Mouse (Mus musculus): ENCODE measurements around the gene Zgpat.

Gene Zgpat

GRCm38 (mm10) chr2:181385885-181386284 lies 21.2 kb downstream of the Zgpat start:
- peak; percentile 80 for DNase-seq

DNA sequence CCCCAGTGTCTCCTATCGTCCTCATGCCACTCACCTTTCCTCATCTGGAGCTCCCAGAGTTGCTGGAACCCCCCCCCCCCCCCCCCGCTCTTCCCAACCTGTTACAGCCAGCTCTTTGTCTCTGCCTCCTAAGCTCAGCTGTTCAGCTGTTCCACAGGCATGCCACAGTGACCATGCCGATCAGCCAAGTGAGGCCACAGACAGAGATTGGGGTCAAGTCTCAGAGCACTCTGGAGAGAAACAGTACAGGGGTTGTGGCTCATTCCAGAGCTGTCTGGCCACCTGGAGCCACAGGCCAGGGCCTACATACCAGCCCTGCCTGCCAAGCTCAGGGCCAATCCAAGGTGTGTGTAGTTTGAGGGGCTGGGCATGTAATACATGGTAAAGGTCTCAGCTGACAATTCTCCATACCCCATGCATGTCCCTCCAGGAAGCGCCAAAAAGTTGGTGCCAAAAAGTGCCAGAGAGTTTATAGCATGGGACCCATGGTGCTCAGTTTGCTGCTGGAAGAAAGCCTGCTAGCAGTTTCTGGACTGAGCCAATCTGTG lies 22.0 kb downstream of the Zgpat start:
- DNase-seq = no peak

GRCm38 (mm10) chr2:181390136-181390870 lies 25.6 kb downstream of the Zgpat start:
- DNase-seq = peak; percentile 56

DNA sequence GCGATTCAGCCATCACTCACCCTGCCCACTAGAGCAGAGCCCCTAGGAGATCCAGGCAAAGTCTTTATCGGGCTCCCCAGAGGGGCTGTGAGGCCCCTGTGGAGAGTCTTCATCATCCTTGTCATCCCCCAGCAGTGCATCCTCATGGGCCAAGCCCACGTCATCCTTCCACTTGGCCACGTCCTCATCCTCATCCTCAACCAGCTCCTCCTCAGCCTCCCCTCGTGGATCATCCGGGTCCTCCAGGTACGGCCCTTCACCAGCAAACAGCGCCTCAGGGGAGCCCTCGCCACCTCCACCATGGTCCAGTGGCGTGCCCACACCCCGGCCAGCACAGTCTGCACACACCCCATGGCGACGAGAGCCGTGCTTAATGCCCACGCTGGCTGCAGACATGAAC lies 26.3 kb downstream of the Zgpat start:
- no peak for DNase-seq

- no peak for DNase-seq
These were observed 26.8 kb downstream of the Zgpat start for GRCm38 (mm10) chr2:181391541-181391940.

GRCm38 (mm10) chr2:181392600-181393213 lies 28.0 kb downstream of the Zgpat start:
- DNase-seq = peak; percentile 89

- DNase-seq = no peak
These were observed 29.4 kb downstream of the Zgpat start for GRCm38 (mm10) chr2:181394086-181394485.

- no peak for DNase-seq
These were observed 32.6 kb downstream of the Zgpat start for GRCm38 (mm10) chr2:181397207-181397761.

GRCm38 (mm10) chr2:181401497-181401896 lies 36.8 kb downstream of the Zgpat start:
- DNase-seq = no peak

DNA sequence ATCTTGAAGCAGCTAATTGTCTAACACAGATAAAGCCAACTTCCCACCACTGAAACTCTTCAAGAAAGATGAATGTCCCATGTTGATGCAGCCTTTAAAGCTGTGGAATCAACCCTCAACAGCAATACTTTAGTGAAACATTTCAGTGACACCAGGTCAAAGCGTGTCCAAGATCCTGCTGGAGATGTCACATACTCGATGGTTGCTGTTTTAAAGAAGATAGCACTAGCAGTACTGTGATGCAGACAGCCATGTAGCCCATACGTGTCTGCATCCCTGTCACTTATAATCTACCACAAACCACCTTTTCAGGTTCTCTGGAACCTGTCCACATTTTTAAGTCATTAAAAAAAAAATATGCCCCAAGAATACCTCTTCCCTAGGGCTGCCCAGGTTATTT lies 39.0 kb downstream of the Zgpat start:
- DNase-seq = no peak

DNA sequence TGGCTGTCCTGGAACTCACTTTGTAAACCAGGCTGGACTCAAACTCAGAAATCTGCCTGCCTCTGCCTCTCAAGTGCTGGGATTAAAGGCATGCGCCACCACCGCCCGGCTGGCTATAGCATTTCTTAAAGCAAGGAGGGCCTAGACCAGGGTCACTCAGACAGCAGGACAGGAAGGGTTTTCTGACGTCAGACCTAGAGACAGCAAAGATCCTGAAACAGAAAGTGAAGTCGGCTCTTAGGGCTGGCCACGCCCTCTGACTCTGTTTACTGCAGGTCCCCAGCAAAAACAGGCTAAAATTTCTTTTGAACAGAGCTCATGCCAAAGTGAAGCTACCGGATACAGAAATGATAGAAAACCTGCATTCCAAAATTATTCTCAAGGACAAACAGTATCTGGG lies 44.9 kb downstream of the Zgpat start:
- no peak for DNase-seq

- peak; percentile 62 for DNase-seq
These were observed 46.2 kb downstream of the Zgpat start for GRCm38 (mm10) chr2:181410760-181411473.

- no peak for DNase-seq
These were observed 48.4 kb downstream of the Zgpat start for GRCm38 (mm10) chr2:181413141-181413540.

- DNase-seq = peak; percentile 71
These were observed 51.2 kb downstream of the Zgpat start for GRCm38 (mm10) chr2:181415945-181416344.

GRCm38 (mm10) chr2:181419359-181419758 lies 54.6 kb downstream of the Zgpat start:
- no peak for DNase-seq

GRCm38 (mm10) chr2:181420426-181420825 lies 55.7 kb downstream of the Zgpat start:
- DNase-seq = no peak

GRCm38 (mm10) chr2:181420903-181421638 lies 56.3 kb downstream of the Zgpat start:
- no peak for DNase-seq

DNA sequence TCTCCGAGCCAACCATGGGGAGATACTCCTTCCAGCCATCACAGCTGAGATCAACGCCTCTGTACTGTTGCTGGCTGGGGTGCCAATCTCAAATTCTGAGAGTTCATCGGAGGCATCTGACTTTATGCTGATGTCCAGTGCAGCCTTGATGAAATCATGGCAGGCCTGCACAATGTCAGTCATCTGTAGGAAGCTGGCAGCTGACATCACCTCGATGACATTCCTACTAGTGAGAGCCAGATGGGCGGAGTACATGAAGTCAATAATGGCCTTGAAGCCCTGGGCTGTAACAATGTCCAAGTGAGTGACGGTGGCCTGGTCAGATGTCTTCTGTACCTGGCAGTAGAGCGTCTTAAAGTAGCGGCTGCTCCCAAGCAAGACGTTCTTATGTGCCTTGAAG lies 59.1 kb downstream of the Zgpat start:
- DNase-seq = no peak
